Mouse (Mus musculus): ENCODE measurements at regions not wholly inside any gene's neighbourhood (a gene's known extent, or its start where the extent isn't known, plus 50 kb on each side); places are given as distances from the start of the nearest gene placed in this dataset.

DNA sequence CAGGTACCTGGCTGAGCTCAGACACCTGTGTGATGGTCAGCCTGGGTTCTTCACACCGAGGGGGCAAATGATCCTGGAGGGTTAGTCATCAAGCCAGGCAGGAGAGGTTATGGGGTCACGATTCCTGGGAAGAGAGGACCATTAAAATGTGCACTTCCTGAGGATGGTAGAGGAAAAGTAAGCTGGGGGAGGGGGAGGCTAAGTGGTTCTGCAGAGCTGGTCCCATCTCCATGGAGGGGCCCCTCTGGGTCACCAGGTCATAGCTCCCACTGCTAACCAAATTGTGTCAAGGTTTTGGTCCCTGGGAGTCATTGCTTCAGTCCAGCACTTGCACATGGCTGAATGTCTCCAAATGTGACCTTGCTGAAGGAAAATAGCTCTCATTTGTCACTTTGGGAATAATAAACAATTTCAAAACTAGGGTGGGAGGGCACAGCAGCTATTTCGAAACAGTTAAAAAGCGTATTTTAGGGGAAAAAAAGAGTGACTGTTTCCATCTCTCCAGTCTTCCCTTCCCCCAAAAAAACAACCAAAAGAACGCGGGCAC lies 395.5 kb downstream of the Wdr11 start:
- DNase-seq: no peak

DNA sequence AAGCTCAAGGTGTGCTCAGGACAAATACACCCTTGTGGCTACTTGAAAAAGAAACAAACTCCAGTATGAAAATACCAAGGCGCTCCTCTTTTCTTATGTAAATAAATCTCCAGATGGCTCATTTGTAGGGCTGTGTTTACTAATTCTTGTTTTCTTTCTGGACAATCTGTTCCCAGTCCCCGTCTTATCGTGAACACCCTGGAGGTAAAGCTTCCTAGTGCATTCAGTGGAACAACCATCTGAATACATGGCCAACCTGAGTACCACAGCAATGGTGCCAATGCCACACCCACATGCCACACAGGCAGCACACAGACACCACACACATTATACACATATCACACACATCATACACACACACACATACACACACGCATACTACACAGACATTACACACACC lies 396.1 kb downstream of the Wdr11 start:
- no peak for DNase-seq

DNA sequence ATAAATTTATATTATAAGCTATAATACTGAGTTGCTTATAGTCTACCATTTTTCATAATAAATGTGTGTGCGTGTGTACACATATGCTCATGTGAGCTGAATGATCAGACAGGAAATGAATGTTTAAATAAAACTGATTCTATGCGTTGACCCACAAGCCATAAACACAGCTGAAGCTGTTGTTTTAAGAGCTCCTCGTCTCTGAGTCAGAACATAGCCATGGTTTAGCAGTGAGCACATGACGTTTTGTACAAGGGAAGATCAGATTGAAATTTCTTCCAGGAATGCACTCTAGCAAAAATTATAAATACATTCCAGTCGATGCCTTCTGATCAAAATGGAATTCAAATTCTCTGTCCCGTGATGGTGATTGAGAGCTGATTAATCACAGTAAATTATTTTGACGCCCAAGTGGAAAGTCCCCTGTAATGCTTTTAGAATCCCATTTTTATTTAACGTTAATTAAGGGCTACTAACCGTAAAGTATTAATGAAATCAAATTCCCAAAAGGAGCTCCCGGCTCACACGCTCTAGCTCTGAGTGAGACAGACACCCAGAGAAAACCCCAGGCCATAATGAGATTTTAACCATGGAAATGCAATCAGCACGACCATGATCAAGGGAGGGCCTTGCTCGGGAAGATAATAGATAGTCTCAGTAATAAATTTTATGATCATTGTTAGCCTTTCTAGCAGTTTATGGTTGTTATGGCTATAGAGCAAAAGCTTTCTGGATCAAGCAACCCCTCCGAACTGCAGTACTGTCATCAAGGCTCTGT lies 402.0 kb downstream of the Wdr11 start:
- DNase-seq: no peak

DNA sequence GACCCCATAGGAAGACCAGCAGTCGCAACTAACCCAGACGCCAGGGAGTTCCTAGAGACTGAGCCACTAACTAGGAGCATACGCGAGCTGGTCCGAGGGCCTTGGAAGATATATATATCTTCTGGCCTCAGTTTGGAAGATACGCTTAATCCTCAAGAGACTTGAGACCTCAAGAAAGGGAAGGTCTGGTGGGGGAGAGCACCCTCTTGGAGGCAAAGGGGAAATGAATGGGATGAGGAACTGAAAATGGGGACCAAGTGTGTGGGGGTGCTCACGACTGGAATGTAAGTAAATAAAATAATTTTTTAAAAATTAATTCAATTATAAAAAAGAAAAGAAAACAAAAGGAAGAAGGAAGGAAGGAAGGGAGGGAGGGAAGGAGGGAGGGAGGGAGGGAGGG lies 403.9 kb downstream of the Wdr11 start:
- DNase-seq: no peak

DNA sequence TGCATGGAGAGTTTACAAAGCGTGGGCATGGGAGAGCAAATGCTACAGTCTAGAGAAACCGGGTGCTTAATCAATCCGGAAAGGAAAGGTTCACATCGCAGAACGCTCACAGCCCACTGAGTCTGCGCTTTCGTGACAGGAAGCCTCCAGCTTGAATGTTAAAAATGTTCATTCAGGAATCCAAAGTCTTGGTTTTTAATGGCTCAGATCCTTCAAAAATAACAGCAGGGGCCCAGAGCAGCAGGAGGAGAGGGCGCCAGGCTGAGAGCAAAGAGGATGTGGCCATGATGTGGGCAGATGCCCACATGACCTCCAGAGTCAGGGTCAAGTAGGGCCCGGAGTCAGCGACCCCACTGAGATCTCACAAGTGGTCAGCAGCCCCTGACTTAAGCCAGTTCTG lies 409.4 kb downstream of the Wdr11 start:
- no peak for DNase-seq

DNA sequence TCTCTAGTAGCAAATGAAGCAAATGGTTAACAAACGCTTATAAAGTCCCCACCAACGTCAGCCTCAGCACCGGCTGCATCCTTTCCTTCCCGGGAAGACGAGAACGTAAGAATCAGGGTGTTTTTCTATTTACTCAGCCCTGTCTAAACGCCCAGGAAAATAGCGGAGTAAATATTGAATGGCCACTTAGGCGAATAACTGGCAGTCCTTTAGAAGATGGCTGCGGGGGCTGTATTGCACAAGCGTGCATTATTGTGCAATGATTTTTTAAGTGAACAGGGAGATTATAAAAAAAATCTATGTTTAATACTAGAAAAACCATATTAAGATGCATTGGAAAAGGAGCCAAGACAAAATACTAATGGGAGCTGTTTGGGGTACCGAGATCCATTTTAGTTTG lies 410.3 kb downstream of the Wdr11 start:
- DNase-seq: no peak

DNA sequence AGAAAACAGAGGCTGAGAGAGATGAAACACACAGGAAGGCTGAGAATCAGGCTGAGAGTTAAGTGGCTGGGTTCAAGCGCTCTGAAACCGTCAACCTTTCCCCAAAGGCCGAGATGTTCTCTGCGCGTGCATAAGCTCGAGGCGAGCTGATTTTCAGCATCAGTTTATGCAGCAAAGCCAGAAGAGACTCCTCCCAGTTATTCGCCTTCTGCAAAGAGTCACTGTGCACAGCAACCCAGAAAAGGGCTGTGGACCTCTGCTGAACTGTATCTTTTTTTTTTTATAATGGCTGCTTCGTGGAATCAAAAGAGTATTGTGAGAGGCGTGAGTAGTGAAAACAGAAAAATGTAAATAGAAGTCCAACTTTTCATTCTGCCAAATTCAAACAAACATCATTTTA lies 413.7 kb downstream of the Wdr11 start:
- no peak for DNase-seq

DNA sequence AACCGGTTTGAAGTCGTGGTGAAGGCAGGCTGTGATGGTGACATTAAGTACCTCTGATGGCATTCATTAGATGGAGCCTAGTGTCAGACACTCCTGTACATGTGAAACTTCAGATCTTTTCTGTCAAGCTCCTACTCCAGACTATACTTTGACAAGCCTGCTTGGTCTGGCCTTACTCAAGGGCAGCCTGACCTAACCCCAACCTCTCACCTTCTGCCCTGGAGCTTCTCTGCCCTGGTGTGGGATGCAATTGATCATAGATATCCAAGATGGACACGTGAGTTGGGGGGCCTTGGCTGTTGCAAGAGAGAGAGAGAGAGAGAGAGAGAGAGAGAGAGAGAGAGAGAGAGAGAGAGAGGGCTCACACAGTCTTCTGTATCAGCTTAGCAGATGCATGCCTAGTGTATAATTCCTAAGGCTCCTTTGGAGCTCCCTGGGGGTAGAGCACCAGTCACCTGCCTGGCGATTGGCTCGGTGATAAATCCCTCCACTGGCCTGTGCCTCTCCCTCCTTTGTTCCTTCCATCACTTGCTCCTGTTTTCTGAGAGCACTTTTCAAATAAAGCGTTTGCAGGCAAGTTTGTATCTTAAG lies 416.4 kb downstream of the Wdr11 start:
- DNase-seq: no peak

DNA sequence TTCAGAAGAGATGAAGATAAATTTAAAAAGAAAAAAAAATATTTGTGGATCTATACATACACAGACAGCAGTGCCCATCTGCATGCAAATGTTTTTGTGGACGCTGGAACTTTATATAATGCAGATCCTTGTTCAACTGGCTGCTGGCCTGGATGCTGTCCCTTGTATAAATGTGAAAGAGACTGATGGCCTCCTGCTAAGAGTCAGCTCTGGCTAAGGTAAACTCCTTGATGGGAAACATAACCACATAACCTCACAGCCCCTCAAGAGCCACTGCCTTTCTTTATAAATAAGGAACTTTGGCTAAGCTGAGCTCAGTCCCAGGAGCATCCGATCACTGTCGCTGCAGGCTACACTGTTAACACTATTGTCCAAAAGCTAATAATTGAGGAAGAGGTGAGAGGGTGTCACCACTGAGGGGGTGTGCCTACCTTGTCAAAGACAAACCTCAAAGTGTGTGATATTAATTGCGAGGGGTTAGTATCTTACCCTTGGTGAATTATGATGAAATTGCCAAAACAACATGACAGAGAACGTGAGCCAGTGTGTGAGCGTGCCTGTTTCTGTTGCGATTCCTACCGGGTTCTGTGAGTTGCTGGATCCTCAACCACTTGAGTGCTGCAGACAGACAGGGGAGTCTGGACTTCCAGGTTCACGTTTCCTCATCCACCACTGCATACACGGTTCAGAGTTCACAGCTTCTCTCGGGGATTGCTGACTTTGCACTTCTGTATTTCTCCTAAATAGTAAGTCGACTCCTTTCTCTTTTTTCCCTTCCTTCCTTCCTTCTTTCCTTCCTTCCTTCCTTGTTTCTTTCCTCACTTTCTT lies 417.1 kb downstream of the Wdr11 start:
- no peak for DNase-seq

DNA sequence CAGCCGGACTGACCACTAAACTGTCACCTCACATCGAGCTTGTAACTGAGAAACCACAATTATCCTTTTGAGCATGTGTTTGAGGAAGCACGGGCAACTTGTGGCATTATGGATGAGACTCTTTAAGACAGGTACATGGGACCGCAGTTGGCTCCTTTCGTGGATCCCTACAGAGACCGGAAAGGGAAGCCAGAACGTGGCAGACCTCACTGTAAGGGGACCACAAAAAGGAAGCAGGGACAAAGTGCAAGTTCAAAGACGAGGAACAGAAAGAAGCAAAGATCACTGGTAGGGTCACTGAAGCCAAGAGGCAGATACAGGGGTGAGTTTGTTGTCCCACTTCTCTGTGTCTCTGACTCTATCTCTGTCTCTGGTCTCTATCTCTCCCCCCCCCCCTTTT lies 420.4 kb downstream of the Wdr11 start:
- DNase-seq: no peak

DNA sequence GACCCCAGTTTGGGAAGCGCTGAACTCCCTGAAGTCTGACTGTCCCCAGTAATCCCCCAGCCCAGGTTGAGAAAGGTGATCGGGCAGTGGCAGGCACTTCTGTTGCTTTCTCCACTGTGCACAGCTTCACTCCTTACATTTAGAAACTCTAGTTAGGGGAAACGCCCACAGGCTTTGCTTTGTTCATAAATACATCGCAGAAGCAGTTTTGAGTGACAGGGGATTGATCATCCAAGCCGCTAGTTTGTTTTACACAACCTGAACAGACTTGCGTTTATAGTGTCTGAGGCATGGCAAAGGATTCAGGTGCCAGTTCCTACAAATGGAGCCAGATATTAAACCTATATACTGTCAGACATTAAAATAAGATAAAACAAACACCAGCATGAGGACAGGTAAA lies 421.4 kb downstream of the Wdr11 start:
- no peak for DNase-seq

DNA sequence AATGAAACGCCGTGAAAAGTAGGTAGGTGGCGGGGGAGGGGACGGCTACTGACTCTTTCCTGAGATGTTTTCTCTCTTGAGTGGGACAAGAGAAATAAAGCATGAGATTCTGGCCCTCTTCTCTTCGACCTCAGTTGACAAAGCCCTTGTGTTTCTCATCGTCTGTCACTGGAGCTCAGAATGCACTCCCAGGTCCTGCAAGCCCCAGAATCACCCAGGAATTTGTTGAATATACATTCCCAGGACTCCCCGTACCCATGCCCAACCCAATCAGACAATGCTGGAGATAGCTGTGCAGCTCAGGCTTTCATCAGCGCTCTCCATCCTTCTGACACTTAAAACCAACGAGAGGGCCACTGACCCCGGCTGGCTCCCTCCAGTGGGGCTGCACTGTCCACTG lies 422.9 kb downstream of the Wdr11 start:
- DNase-seq: no peak

DNA sequence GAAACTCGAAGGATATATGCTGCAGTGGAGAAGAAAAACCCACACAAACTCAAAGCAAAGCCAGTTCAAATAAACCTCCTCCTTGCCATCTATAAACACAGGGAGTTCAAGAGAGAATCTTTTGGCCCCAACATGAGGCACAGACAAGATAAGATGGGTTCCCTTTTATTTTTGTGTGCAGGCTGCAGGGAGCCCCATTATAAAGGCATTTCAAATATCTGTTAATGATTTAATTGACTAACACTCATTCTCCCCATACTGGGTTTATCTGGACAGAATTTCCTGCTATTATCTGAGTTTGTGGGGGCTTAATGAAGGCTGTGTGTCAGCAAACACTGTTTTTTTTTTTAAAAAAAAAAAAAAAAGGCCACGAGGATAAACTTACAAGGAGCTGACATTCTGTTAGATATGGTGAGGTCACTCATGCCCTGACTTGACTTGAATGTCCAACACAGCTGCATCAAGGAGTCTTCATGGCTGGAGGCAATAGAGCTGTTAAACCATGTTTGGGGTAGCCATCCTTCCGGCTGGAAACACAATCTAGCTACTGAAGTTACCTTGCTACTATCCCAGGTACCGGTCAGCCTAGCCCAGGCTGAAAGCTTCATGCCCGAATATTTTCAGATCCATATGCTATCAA lies 423.8 kb downstream of the Wdr11 start:
- no peak for DNase-seq

DNA sequence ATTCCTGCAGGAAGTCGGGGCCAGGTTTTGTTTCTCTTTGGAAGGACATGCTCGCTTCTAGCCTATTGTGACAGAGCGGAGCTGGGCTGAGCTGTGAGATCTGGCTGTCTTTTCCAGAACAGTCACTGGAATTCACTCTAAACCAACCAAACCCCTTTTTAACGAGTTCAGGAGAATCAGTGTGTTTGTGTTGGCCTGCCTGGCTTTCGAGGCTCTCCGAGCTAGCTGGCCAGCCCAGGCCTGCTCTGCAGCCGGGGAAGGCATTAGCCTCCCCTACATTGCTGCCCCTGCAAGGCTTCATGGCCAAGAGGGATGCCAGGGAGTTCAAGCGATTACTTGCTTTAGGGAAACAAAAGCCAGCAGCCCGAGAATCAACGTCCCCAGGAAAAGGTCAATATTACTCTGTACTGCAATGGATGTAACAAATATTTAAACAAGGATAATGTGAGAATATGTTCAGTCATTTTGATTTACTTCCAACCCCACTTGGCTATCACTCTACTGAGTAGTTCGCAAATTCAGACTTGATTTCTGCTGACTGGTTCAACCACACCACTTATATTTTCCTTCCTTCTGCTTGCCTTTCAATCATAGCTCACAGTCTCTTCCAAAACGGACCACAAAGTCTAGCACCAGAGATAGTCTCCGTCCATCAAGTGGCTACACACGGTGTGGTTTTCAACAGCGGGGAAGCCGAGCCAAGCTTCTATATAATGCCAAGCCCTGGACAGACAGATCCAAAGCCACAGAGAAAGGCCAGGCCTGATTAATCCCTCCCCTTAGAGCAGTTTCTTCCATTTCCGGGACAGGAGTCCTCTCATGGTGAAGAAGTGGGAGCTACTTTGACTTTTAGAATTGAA lies 424.6 kb downstream of the Wdr11 start:
- DNase-seq: no peak

DNA sequence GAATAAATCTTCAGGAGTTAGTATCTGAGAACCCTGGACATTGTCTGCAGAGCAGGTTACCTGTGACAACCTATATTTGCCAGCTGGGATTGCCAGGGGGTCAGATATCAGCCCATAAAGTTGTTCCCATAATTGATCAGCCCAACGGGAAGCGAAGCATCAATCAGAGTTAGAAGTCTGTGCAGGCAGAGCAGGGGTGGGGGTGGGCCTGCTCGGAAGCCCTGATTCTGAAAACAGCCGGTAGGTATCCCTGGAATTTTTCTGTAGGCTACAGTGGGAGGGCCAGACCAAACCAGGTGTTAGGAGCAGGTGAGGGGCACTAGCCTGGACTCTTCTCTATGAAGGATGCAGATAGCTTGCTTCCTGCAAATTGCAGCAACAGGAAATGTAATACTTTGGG lies 427.2 kb downstream of the Wdr11 start:
- DNase-seq: no peak

DNA sequence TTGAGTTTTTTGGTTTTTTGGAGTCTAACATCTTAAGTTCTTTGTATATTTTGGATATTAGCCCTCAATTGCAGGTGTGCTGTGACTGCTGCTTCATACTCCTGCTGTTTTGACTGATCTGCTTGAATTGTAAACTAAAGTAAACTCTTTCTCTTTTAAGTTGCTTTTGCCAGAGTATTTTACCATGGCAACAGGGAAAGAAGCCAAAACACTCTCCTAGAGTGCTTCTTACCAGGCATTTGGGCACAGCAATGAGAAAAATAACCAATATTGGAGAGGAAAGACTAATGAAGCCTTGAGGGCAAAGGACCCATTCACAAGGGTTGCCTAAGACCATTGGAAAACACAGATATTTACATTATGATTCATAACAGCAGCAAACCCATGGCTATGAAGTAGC lies 437.3 kb downstream of the Wdr11 start:
- no peak for DNase-seq

DNA sequence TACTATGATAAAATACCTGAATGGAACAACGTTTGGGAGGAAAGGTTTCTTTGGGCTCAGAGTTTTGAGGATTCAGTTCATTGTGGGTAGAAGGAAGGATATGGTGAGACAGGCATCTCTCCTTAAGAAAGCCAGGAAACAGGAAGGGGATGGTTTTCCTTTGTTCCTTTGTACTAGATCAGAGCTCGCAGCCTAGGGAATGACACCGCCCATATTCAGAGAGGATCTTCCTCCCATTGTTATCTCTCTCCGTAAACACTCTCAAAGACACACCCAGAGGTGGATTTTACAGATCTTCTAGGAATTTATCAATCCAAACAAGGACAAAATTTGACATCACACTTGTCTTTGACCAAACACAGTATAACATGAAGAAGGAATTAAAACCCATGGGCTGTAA lies 439.0 kb downstream of the Wdr11 start:
- DNase-seq: no peak

DNA sequence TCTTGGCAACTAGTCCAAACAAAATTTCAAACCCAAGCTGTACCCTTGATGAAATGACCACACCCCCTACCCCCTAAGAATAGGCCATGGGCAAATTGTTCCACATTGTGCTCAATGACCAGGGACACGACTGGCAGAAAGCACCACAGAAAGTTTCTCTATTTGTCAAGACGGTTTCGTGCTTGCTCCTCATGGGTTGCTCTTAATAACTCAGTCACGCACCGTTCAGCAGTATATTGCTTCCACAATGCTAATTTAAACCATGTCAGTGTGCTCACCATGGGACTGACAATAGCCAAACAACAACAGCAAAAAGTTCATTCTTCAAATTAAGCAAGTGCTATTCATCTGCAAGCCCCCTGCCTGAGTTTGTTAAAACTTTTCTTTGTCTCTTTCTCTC lies 444.6 kb downstream of the Wdr11 start:
- no peak for DNase-seq

DNA sequence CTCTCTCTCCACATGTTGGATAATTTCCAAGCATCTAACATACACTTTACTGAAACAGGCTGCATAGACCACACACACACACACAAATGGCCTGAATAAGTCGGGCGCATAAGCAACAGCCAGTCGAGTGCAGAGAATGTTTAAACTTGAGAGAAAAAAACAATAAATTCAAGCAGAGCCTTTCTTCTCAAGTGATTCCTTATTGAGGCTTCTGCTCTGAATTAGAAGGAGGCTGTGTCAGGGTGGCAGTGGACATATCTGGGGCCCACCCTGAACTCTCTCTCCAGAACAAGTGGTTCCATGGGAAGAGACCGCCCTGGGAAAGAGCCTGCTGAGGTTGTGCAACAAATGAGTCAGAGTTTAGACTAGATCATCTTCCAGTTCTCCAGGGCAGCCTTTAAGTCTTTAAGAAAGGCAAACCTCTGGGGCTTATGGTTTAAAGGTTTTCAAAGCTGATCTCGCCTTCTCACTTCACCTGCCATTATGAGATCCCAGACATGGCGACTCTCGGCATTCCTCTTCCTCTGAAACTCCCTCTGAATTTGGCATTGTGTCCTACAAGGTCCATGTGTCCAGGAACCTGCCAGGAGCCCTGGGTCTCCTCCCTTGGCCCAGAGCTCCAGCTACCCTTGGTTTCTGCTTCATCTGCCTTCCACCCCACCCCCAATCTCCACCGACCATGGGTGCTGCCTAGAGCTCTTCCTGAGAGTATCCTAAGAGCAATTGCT lies 445.3 kb downstream of the Wdr11 start:
- DNase-seq: no peak

DNA sequence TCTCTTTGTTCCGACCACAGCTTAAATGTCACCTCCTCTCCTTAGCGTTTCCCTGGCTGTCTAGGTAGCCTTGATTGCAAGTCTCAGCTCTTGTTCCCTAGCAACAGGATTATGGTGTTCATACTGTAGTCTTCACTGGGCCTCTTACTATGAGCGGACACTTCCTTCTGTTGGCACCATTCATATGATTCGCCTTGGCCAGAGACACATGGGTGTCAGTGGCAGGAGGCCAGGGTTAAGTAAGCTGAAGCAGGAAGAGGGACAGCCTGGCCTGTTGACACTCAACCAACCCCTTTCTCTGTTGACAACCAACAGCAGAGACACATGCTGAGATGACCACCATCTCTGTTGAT lies 445.9 kb downstream of the Wdr11 start:
- DNase-seq: no peak

DNA sequence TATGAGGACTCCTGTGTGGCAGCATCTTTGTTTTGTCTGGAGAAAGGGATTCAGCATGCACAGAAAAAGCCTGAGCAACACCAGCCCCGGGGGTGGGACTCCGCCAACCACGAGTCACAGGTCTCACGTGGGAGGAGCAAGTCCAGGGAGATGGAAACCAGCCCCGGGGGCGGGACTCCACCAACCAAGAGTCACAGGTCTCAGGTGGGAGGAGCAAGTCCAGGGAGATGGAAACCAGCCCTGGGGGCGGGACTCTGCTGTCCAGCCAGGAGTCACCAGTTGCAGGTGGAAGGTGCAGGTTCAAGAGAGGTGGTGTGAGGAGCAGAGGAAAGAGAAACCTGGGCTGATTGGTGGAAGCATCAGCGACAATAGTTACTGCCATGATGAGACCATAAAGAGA lies 448.9 kb downstream of the Wdr11 start:
- no peak for DNase-seq

All from liver (tissue).